Mouse (Mus musculus): ENCODE data around the gene Usp21. TPM values are rescaled to one million over a fixed set of nuclear protein-coding genes. Genes with fewer than 3 reads are reported as not detected.
A peak's percentile ranks its signal among the peaks of the same experiment; 100 is the strongest.

Usp21 gene
- polyA plus RNA-seq, 1 experiment from 2014 or later: 126 TPM

GRCm38 (mm10) chr1:171288328-171288727 lies 537 bp upstream of the Usp21 start:
- Histone ChIP-seq H3K36me3 (ENCODE audit: control insufficient read depth, insufficient read depth) (peaks cover 13% of the 10 kb centered on the region; the same call in 1 of the 2 replicates), H3K27me3 (replicated peaks; ENCODE audit: control insufficient read depth, insufficient read depth, low read length) (no peaks in the 10 kb centered on the region), H3K4me1 (replicated peaks; ENCODE audit: control insufficient read depth, insufficient read depth, low read length) (peaks cover 27% of the 10 kb centered on the region), H3K9me3 (ENCODE audit: control insufficient read depth, low read length) (no peaks in the 10 kb centered on the region), H3K4me3 (replicated peaks; ENCODE audit: low read length) (peak overlapping the region; percentile 97), H3K27ac (ENCODE audit: low read length) (peak overlapping the region; percentile 92), H3K9ac (replicated peaks; ENCODE audit: low read depth, low read length) (no peak overlapping the region), H3K4me2 (ENCODE audit: low read length) (peak overlapping the region; percentile 37; the same call in 1 of the 2 replicates)
- no peak for ATAC-seq
- WGBS: 58% methylated on average over 4 of the region's 4 CpGs

- H3K36me3 ChIP-seq (ENCODE audit: control insufficient read depth, insufficient read depth): peaks cover 16% of the 10 kb centered on the region; the same call in 1 of the 2 replicates
- no peak overlapping the region for H3K9ac ChIP-seq (replicated peaks; ENCODE audit: low read depth, low read length)
- peak overlapping the region; percentile 80 for H3K4me2 ChIP-seq (ENCODE audit: low read length)
- WGBS: 88% methylated on average over 19 of the region's 19 CpGs
- H3K4me1 ChIP-seq (replicated peaks; ENCODE audit: control insufficient read depth, insufficient read depth, low read length): peaks cover 31% of the 10 kb centered on the region
- H3K27ac ChIP-seq (ENCODE audit: low read length): no peak overlapping the region
- H3K4me3 ChIP-seq (replicated peaks; ENCODE audit: low read length): peak overlapping the region; percentile 97; the same call in 1 of the 2 replicates
- no peak for ATAC-seq
- H3K27me3 ChIP-seq (replicated peaks; ENCODE audit: control insufficient read depth, insufficient read depth, low read length): no peaks in the 10 kb centered on the region
- no peaks in the 10 kb centered on the region for H3K9me3 ChIP-seq (ENCODE audit: control insufficient read depth, low read length)
Observed at GRCm38 (mm10) chr1:171286517-171286916, 1.3 kb downstream of the Usp21 start.

- Histone ChIP-seq H3K9me3 (ENCODE audit: control insufficient read depth, low read length) (no peaks in the 10 kb centered on the region), H3K36me3 (ENCODE audit: control insufficient read depth, insufficient read depth) (peaks cover 16% of the 10 kb centered on the region; the same call in 1 of the 2 replicates), H3K9ac (replicated peaks; ENCODE audit: low read depth, low read length) (no peak overlapping the region), H3K27me3 (replicated peaks; ENCODE audit: control insufficient read depth, insufficient read depth, low read length) (no peaks in the 10 kb centered on the region), H3K4me1 (replicated peaks; ENCODE audit: control insufficient read depth, insufficient read depth, low read length) (peaks cover 36% of the 10 kb centered on the region), H3K27ac (ENCODE audit: low read length) (no peak overlapping the region), H3K4me3 (replicated peaks; ENCODE audit: low read length) (no peak overlapping the region), H3K4me2 (ENCODE audit: low read length) (no peak overlapping the region)
- no peak for ATAC-seq
- WGBS: 86% methylated on average over 20 of the region's 20 CpGs
Observed at GRCm38 (mm10) chr1:171285096-171285892, 2.5 kb downstream of the Usp21 start.

GRCm38 (mm10) chr1:171284491-171284890 lies 3.3 kb downstream of the Usp21 start:
- no peak overlapping the region for H3K4me3 ChIP-seq (replicated peaks; ENCODE audit: low read length)
- H3K27me3 ChIP-seq (replicated peaks; ENCODE audit: control insufficient read depth, insufficient read depth, low read length): no peaks in the 10 kb centered on the region
- H3K4me1 ChIP-seq (replicated peaks; ENCODE audit: control insufficient read depth, insufficient read depth, low read length): peaks cover 43% of the 10 kb centered on the region
- H3K36me3 ChIP-seq (ENCODE audit: control insufficient read depth, insufficient read depth): peaks cover 14% of the 10 kb centered on the region; the same call in 1 of the 2 replicates
- 86% methylated on average over 15 of the region's 15 CpGs for WGBS
- no peak overlapping the region for H3K27ac ChIP-seq (ENCODE audit: low read length)
- no peaks in the 10 kb centered on the region for H3K9me3 ChIP-seq (ENCODE audit: control insufficient read depth, low read length)
- no peak overlapping the region for H3K4me2 ChIP-seq (ENCODE audit: low read length)
- ATAC-seq: no peak
- no peak overlapping the region for H3K9ac ChIP-seq (replicated peaks; ENCODE audit: low read depth, low read length)

- 94% methylated on average over 18 of the region's 18 CpGs for WGBS
- no peaks in the 10 kb centered on the region for H3K9me3 ChIP-seq (ENCODE audit: control insufficient read depth, low read length)
- H3K36me3 ChIP-seq (ENCODE audit: control insufficient read depth, insufficient read depth): peaks cover 11% of the 10 kb centered on the region; the same call in 1 of the 2 replicates
- H3K4me2 ChIP-seq (ENCODE audit: low read length): no peak overlapping the region
- no peak overlapping the region for H3K9ac ChIP-seq (replicated peaks; ENCODE audit: low read depth, low read length)
- no peak overlapping the region for H3K27ac ChIP-seq (ENCODE audit: low read length)
- no peaks in the 10 kb centered on the region for H3K27me3 ChIP-seq (replicated peaks; ENCODE audit: control insufficient read depth, insufficient read depth, low read length)
- ATAC-seq: no peak
- no peak overlapping the region for H3K4me3 ChIP-seq (replicated peaks; ENCODE audit: low read length)
- H3K4me1 ChIP-seq (replicated peaks; ENCODE audit: control insufficient read depth, insufficient read depth, low read length): peaks cover 43% of the 10 kb centered on the region
Observed at GRCm38 (mm10) chr1:171283188-171284160, 4.3 kb downstream of the Usp21 start.

GRCm38 (mm10) chr1:171282086-171282805 lies 5.5 kb downstream of the Usp21 start:
- no peak for ATAC-seq
- H3K9me3 ChIP-seq (ENCODE audit: control insufficient read depth, low read length): no peaks in the 10 kb centered on the region
- 78% methylated on average over 18 of the region's 18 CpGs for WGBS
- H3K36me3 ChIP-seq (ENCODE audit: control insufficient read depth, insufficient read depth): peaks cover 11% of the 10 kb centered on the region; the same call in 1 of the 2 replicates
- no peak overlapping the region for H3K9ac ChIP-seq (replicated peaks; ENCODE audit: low read depth, low read length)
- peaks cover 37% of the 10 kb centered on the region for H3K4me1 ChIP-seq (replicated peaks; ENCODE audit: control insufficient read depth, insufficient read depth, low read length)
- no peak overlapping the region for H3K4me2 ChIP-seq (ENCODE audit: low read length)
- H3K27ac ChIP-seq (ENCODE audit: low read length): no peak overlapping the region
- no peak overlapping the region for H3K4me3 ChIP-seq (replicated peaks; ENCODE audit: low read length)
- H3K27me3 ChIP-seq (replicated peaks; ENCODE audit: control insufficient read depth, insufficient read depth, low read length): no peaks in the 10 kb centered on the region

GRCm38 (mm10) chr1:171281528-171281923 lies 6.3 kb downstream of the Usp21 start:
- Histone ChIP-seq H3K4me2 (ENCODE audit: low read length) (peak overlapping the region; percentile 68), H3K4me1 (replicated peaks; ENCODE audit: control insufficient read depth, insufficient read depth, low read length) (peaks cover 30% of the 10 kb centered on the region), H3K4me3 (replicated peaks; ENCODE audit: low read length) (peak overlapping the region; percentile 72), H3K36me3 (ENCODE audit: control insufficient read depth, insufficient read depth) (peaks cover 16% of the 10 kb centered on the region), H3K27ac (ENCODE audit: low read length) (peak overlapping the region; percentile 71), H3K9me3 (ENCODE audit: control insufficient read depth, low read length) (no peaks in the 10 kb centered on the region), H3K9ac (replicated peaks; ENCODE audit: low read depth, low read length) (peak overlapping the region; percentile 50), H3K27me3 (replicated peaks; ENCODE audit: control insufficient read depth, insufficient read depth, low read length) (no peaks in the 10 kb centered on the region)
- peak; percentile 26 for ATAC-seq
- 0% methylated on average over 10 of the region's 10 CpGs for WGBS

GRCm38 (mm10) chr1:171280916-171281527 lies 6.8 kb downstream of the Usp21 start, which contains the start of gene Ppox:
Gene Ppox, minus strand, starts transcription at chr1:171281186.
- Histone ChIP-seq H3K4me3 (replicated peaks; ENCODE audit: low read length) (peak within 1 kb of the TSS; percentile 72), H3K4me1 (replicated peaks; ENCODE audit: control insufficient read depth, insufficient read depth, low read length) (peaks cover 26% of the 10 kb centered on the region), H3K27ac (ENCODE audit: low read length) (peak within 1 kb of the TSS; percentile 71), H3K36me3 (ENCODE audit: control insufficient read depth, insufficient read depth) (peaks cover 20% of the 10 kb centered on the region), H3K4me2 (ENCODE audit: low read length) (peak within 1 kb of the TSS; percentile 84), H3K9me3 (ENCODE audit: control insufficient read depth, low read length) (no peaks in the 10 kb centered on the region), H3K9ac (replicated peaks; ENCODE audit: low read depth, low read length) (peak within 1 kb of the TSS; percentile 76), H3K27me3 (replicated peaks; ENCODE audit: control insufficient read depth, insufficient read depth, low read length) (no peaks in the 10 kb centered on the region)
- ATAC-seq: peak; percentile 99
- WGBS: under 1% methylated on average over 26 of the region's 26 CpGs
